Mouse (Mus musculus): ENCODE results near the gene Mapk9. TPM values are rescaled to one million over a fixed set of nuclear protein-coding genes. Genes with fewer than 3 reads are reported as not detected.
A peak's percentile ranks its signal among the peaks of the same experiment; 100 is the strongest.

Mapk9 gene
- total RNA-seq, 2 experiments from 2014 or later = 202 to 212 TPM

DNA sequence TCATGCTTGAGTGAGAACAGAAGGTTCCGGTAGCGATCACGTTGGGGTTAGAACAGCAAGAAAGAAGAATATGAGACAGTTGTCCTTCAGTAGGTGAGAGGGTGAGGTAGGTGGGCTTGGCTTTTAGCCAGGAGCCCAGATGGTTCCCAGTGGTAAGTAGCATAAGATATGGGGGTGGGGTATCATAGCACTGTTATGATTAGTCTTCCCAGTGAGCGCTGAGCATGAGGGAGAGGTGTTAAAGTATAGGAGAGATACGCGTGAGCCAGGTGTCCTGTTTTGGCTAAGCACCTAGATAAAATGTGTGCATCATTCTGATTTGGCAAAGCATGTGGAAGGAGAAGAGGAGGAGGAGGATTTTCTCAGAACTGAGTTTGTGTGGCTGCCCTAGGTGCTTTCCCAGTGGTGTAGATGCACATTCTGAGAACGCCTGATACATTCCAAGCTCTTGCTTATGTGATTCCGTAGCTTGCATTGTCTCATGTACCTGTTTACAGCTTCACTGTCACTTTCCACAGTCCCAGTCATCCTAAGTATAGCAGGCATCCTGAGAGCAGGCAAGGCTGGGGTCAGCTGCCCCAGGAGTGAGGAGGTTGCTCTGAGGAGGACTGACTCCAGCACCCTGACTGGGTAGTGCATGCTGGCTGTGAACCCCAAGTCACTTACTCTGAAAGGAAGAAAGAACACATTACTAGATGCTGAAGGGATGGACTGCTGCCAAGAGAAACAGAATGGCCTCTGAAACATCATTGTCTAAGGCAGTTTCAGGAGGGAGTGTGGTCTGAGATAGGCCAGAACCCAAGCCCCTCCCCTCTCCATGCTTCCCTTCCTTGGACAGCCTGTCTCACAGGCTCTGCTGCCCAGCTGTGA is 30.6 kb downstream of the Mapk9 start:
- no peak for DNase-seq (ENCODE audit: extremely low spot score in 1 of 2, low spot score in 2 of 2)
- intact Hi-C loops (cut with DNase I) = no loop called here

DNA sequence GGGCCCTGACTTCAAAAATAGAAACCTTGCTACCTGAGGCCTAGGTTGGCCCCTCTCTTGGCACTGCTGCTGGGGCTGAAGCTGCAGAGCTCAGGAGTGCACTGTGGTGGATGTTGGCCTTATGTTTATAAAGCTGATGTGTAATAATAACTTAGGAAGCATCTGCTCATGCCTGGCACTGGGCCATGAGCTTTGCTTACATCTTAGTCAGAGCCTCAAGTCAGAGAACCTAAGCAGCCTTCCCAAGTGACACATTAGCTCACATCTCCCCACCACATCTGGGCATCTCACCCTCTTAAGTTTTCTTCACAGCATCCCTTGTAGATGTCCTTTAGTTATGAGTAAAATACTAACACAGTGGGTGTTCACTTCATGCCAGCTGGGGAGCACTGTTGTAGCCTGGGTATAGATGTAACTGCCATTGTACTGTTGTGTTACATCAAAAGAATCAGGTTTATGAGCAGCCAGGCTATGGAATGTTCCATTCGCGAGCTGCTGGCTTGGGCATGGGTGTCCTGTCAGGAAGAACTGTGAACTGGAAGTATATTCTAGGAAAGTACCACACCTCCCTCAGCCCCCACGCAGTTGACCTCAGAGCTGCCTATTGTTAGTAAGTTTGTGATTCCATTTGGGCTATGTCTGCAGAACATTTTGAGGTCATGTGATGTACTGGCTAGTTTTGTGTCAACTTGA is 33.5 kb downstream of the Mapk9 start:
- intact Hi-C loops (cut with DNase I) = no loop called here
- DNase-seq (ENCODE audit: extremely low spot score in 1 of 2, low spot score in 2 of 2) = peak in 1 of 2 experiments; percentile 74

DNA sequence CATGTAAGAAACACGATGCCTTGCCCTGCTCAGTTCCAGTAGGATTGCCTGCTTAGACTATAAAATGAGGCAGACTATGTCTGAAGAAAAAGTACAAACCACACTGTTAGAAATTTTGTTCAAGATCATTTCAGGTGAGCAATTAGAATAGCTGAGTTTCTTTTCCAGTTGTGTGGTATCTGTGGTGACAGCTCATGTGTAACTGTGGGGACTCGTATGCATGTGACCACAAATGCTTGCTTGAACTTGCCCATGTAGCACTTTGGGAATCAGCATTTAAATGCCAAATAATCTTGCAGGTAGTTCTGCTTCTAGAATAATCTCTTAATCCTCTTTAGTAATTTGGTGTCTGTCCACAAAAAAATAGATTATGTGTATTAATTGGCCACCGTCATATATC is 36.8 kb downstream of the Mapk9 start:
- no peak for DNase-seq (ENCODE audit: extremely low spot score in 1 of 2, low spot score in 2 of 2)
- intact Hi-C loops (cut with DNase I) = no loop called here

DNA sequence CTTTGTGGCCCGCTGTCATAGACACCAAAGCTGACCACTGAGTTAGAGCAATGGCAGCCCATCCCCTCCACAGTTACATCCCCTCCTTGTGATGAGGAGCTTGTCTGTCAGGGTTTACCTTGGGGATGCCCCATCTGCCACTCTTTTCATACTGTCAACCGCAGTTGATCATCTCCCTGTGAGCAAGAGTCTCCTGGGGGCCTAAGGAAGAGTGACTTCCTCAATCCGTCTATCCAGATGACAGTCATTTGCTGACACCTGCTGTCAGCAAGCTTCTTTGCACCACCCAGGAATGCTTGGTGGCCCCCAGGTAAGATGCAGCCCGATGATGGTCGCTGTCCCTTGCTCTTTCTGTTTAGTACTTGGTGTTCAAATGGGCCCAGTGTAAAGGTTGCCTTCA is 41.9 kb downstream of the Mapk9 start:
- no peak for DNase-seq (ENCODE audit: extremely low spot score in 1 of 2, low spot score in 2 of 2)
- intact Hi-C loops (cut with DNase I) = no loop called here

DNA sequence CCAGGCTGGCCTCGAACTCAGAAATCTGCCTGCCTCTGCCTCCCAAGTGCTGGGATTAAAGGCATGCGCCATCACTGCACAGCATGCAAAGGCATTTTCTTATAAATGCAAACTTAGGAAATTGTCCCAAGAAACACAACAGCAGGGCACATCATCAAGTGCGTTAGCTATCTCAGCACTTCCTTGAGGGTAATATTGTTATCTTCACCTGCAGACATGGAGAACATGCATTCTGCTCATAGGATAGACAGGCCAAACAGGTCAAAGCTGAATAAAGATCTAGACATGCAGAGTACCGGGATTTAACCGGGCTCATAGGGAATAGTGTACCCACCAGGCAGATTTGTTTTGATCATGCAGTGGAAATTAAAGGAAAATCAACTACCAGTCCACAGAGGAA is 45.4 kb downstream of the Mapk9 start:
- intact Hi-C loops (cut with DNase I) = no loop called here
- no peak for DNase-seq (ENCODE audit: extremely low spot score in 1 of 2, low spot score in 2 of 2)

DNA sequence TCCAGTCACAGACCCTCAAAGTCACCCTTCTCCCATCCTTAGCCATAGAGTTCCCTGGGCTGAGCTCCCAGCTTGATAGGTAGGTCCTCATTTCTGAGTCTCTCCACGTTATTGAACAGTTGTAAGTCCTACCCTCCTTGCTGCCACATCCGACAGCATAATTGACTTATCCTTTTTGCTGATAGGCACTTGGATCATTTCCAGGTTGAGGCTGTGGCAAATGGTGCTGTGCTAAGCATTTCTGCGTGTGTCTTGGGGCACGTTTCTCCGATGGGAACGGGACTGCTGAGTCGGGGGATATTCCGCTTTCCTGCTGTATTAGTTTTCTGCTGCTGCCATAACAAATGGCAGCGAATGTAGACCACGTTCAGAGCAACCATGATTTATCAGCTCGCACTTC is 47.3 kb downstream of the Mapk9 start:
- intact Hi-C loops (cut with DNase I) = no loop called here
- no peak for DNase-seq (ENCODE audit: extremely low spot score in 1 of 2, low spot score in 2 of 2)

DNA sequence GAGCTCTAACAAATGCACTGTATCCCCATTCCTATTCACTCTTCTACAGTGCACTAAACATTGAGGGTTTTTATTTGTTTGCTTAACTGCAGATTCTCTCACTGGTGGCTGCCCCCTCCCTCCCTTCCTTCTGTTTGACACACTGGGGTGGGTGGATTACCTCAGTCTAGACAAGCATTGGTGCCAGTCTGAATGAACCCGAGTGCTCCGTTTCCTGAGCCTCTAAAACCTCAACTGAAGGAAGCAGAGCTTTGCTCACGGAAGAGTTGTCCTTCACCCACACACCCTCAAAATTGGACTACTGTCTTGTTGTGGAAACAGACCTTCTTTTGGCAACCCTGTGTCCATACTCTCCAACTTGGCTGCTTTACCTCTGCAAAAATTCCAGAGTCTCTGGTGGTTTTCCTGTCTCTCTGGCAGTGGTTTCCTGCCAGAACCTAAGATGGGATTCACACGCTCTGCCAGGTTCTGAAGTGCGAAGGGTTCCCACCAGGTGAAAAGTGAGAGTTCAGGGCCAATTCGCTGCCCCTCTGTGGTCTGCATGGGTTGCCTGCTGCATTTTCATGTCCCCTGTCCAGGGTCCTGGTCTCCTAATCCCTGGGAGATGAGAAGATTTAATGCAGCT is 49.5 kb downstream of the Mapk9 start:
- DNase-seq (ENCODE audit: extremely low spot score in 1 of 2, low spot score in 2 of 2) = no peak
- intact Hi-C loops (cut with DNase I) = no loop called here

DNA sequence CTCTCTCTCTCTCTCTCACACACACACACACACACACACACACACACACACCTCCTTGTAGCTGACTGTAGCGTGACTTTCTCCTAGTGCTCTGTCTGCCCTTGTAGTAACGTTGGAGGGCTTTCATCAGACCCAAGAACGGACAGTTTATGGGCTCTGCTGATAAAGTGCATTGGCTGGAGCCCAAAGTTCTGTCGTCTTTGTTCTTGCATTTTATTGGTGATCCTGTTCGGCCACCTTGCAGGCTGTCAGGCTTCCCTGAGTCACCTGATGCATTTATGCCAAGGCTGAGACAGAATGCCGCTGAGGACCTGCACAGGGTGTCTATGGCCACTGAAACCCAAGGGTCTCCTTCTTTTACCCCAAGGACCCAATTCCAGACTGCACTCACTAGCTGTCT is 53.5 kb downstream of the Mapk9 start:
- intact Hi-C loops (cut with DNase I) = loop anchor here (5.0 kb wide), 1 partner anchor 57 kb away; no protein-coding TSS in a partner anchor
- no peak for DNase-seq (ENCODE audit: extremely low spot score in 1 of 2, low spot score in 2 of 2)

DNA sequence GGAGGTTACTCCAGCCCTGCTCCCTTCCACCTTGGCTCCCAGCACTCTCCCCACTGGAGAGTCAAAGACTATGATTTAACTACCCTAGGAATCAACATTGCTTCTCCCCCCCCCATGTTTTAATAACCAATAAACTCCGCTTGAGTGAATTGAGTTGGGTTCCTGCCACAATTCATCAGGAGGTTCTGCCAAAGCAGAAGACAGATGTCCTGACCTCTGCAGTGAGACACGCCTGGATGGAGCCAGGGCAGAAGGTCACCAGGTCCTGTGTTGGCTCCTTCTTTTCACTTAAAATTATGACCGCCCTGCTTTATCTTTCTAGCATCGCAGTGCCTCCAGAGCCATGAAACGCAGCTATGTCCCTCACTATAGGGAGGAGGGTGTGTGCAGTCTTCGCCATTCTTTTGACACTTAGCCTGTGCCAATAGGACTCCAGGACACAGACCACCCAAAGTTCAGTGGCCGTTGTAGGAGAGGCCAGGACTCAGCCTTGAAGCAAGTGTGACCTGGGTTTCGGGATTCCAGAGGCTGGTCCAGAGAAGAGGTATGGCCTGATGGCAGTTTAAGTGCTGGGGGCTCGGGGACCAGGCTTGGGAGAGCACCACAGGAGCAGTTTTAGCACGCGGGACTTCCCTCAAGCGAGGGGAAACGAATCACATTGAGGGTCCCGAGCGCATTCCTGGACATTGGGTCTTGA is 54.6 kb downstream of the Mapk9 start:
- intact Hi-C loops (cut with DNase I) = loop anchor here (5.0 kb wide), 1 partner anchor 56 kb away; no protein-coding TSS in a partner anchor
- no peak for DNase-seq (ENCODE audit: extremely low spot score in 1 of 2, low spot score in 2 of 2)

DNA sequence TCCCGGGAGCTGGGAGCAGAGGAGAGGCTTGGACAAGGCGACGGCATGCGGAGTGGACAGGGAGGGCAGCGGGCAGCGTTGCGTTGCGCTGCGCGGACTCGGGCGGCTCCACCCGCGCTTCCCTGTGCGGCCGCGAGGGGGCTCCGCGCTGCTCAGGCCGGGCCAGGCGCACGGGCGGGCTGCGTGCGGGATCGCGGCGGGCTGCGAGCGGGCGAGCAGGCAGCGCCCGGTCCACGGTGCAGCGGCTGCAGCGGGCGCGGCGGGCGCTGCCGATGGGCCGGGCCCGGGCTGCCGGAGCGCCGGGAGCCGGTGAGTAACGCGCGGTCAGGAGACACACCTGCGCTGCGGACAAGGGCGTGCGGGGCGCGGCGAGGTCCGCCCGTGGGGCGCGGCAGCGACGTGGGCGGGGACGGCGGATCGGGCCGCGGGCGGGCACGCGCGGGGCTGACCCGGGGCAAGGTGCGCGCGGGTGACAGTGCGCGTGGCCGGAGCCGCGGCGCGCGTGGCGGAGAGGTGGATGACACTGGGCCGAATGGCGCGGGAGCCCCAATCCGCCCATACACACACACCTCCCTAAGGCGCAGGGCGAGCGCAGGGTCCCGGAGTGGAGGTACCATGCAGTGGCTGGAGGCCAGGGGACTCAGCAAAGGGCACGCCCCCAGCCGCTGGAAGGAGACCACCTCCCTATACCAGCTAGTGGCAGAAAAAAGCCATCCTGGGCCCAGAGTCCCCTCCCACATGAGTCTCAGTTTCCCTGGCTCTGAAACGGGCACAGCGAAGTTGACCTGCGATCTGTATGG is 55.3 kb downstream of the Mapk9 start, which contains the start of gene Rasgef1c:
Gene Rasgef1c, plus strand, starts transcription at position 177 of the 800 bp plus-strand sequence.
- peak; percentile 39 to 82 for DNase-seq (ENCODE audit: extremely low spot score in 1 of 2, low spot score in 2 of 2)
- intact Hi-C loops (cut with DNase I) = loop anchor here (5.0 kb wide), 1 partner anchor 55 kb away; no protein-coding TSS in a partner anchor

DNA sequence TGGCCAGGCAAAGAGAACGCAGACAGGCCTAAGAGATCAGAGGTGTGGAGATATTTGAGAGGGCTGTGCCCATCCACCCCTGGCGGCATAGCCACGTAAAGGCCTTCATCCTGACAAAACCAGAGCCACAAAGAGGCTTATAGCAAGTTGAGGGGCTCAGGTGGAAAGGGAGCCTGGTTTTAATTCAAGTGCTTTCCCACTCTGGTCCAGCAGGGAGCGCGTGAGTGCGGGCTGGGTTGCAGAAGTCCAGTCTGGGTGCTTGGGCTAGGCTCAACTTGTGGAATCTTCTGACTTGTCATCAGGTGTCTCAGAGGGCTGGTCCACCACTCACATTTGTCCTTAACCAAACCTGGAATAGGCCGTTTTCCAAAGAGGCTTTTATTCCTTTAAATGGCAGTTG is 56.8 kb downstream of the Mapk9 start:
- intact Hi-C loops (cut with DNase I) = loop anchor here (5.0 kb wide), 1 partner anchor 54 kb away; no protein-coding TSS in a partner anchor
- peak; percentile 40 to 70 for DNase-seq (ENCODE audit: extremely low spot score in 1 of 2, low spot score in 2 of 2)

DNA sequence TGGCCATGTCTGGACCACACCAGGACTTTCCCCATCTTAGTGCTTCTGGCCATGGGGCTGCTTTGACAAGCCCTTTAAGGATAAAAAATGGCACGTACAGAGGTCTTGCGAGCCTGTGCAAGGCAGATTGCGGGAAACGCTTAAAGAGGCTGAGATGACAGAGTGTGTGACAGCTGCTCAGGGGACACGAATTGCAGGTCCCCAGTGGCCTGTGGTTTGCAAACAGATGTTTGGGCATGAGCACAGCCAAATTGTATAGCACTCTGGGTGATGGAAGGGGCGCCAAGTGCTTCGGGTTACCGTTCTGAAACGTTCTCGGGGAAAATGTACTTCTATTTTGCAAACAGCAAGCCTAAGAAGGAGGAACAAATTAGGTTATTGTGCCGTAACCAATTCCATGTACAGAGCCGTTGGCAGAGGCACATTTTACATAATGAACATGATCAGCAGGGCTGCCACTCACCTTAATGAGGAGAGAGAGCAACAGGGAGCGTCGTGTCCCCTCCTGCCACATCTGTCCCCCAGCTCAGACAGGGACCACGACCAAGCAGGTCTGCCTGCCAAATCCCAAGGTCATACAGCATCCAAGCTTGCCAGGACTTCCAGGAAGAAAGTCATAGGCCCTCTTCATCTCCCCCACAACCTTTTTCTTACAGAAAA is 72.1 kb downstream of the Mapk9 start:
- intact Hi-C loops (cut with DNase I) = no loop called here
- DNase-seq (ENCODE audit: extremely low spot score in 1 of 2, low spot score in 2 of 2) = no peak

DNA sequence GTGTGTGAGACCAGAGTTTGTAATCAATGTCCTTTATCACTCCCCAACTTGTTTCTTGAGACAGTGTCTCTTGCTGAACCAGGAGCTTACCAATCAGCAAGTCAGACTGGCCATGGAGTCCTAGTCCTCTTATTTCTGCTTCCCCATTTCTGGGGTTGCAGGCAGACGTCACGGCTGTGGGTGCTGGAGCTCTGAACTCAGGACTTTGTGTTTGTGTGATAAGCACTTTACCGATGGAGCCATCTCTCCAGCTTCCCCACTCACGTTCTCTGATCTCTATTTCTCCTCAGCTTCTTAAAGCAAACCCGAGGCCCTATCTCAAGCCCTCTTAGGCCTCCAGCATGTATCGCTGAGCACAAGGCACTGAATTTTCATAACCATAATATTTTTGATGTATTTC is 72.8 kb downstream of the Mapk9 start:
- DNase-seq (ENCODE audit: extremely low spot score in 1 of 2, low spot score in 2 of 2) = no peak
- intact Hi-C loops (cut with DNase I) = no loop called here

DNA sequence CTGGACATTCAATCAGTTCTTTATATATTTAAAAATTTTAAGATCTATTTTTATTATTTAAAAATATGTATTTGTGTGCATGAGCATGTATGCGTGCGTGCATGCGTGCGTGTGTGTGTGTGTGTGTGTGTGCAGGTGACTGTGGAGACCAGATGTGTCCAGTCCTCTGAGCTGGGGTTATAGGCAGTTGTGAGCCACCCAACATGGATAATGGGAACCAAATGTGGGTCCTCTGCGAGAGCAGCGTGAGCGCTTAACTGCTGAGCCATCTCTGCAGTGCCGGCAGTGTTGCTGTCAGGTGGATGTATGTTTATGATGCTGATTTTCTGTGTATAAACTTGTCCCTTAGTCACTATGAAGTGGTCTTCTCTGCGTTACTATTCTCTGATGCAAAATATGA is 77.0 kb downstream of the Mapk9 start:
- DNase-seq (ENCODE audit: extremely low spot score in 1 of 2, low spot score in 2 of 2) = no peak
- intact Hi-C loops (cut with DNase I) = no loop called here

DNA sequence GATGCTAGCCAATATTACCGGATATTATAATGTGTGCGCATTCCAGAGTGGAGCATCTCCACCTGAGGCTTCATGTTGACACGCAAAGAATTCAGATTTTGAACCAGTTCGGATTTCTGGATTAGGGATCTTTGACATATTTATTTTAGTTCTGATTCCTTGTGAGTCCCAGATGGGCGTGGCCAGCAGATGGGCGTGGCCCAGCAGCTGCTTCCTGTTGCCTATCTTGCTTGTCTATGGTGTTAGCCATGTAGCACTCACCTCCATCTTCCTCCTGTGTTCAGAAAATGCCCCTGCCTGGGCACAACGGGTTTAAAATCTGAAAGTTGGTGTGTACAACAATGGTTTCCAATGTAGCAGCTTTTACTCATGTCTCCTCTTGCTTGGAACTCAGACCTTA is 79.6 kb downstream of the Mapk9 start:
- intact Hi-C loops (cut with DNase I) = no loop called here
- DNase-seq (ENCODE audit: extremely low spot score in 1 of 2, low spot score in 2 of 2) = no peak

DNA sequence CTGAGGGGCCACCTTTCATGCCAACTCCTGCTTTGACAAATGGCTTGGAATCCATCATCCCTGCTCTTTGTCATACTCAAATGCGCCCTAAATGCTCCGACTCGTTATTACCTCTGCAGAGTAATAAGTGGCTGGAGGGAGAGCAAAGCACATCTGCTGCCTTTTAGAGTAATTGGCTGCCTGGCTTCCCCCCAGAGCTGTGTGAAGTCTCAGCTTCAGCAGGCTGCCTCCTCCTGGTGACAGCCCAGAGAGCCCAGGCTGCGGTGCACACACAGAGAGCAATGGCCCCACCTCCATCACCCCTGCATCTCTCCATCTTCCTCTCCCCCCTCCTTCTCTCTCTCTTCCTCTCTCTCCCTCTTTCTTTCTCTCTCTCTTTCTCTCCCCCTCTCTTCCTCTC is 80.6 kb downstream of the Mapk9 start:
- DNase-seq (ENCODE audit: extremely low spot score in 1 of 2, low spot score in 2 of 2) = no peak
- intact Hi-C loops (cut with DNase I) = no loop called here

DNA sequence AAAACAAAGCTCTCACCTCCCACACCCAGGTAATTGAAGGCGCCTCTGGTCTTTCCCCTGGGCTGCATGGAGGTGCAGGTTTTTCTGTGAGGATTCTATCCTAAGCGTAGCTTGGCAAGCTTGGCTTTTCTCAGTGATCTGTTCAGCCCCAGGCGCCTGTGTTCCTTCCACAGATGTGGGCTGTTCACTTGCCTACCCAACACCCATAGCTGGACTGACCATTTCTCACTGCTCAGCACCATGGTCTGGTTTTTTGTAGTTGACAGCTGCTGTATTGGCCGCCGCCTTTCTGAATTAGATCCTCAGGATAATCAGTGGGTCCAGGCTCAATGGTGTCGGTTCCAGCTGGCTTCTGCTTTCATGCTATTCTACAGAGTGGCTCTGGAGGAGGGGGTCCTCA is 81.1 kb downstream of the Mapk9 start:
- intact Hi-C loops (cut with DNase I) = no loop called here
- DNase-seq (ENCODE audit: extremely low spot score in 1 of 2, low spot score in 2 of 2) = no peak

Measured in left cerebral cortex, postnatal 10 days (tissue).